Mouse (Mus musculus): ENCODE data around the gene Ncbp3. TPM values are rescaled to one million over a fixed set of nuclear protein-coding genes. Genes with fewer than 3 reads are reported as not detected.

Ncbp3 gene
- total and polyA plus RNA-seq, 2 experiments = 1.3 to 3.7 TPM

DNA sequence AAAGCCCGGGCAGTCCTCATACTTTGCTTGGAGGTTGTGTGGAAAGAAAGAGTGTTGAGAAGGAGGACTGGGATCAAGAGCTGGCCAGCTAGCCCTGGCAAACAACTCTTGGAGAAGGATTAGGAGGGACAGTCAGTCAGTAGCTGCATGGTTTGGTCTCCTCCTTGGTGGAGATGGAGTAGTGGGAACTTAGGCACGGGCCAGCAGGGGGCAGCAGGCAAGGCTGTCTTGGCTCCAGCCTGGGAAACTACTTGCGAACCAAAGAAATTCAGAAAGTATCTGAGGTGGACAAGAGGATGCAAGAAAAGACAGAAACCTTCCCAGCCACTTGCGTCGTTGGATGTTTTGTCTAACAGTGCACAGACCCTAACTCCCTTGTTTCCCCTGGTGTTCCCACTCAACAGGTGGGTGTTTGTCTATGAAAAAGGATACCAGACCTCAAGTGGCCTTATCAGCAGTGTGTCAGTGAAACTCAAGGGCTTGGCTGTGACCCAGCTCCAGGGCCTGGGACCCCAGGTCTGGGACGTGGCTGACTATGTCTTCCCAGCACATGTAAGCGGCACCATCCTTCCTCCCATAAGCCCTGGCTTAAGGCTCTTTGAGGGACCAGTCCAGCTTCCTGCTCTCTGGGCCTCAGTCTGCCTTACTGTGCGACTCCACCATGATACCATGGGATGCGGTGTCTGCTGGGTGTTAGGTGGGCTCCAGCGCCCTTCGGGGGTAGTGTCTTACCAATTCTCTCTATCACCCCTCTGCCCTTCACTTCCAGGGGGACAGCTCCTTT lies 39.7 kb upstream of the Ncbp3 start:
- no peak overlapping the region for H3K27ac ChIP-seq (replicated peaks; ENCODE audit: insufficient read depth, low read depth, low read length)
- H3K9ac ChIP-seq (ENCODE audit: low read depth, low read length) = no peak overlapping the region
- 53% methylated on average over 11 of the region's 11 CpGs for WGBS
- no peaks in the 10 kb centered on the region for H3K27me3 ChIP-seq (ENCODE audit: control insufficient read depth, insufficient read depth, low read length)
- DNase-seq (ENCODE audit: extremely low read depth, low read depth, low spot score) = no peak
- TF ChIP-seq POLR2A (IDR thresholded peaks at IDR 0.05; ENCODE audit: extremely low read depth, insufficient read depth, low read length) (no peak), CTCF (IDR thresholded peaks at IDR 0.05; ENCODE audit: low read depth, low read length) (peak; percentile 87)
- H3K79me2 ChIP-seq (ENCODE audit: control insufficient read depth, insufficient read depth, low read length) = no peaks in the 10 kb centered on the region
- H3K36me3 ChIP-seq (ENCODE audit: control insufficient read depth, insufficient read depth, low read length) = no peaks in the 10 kb centered on the region
- H3K4me1 ChIP-seq (ENCODE audit: control insufficient read depth, insufficient read depth, low read length) = no peaks in the 10 kb centered on the region
- no peak overlapping the region for H3K4me3 ChIP-seq (ENCODE audit: insufficient read depth, low read depth, low read length)

DNA sequence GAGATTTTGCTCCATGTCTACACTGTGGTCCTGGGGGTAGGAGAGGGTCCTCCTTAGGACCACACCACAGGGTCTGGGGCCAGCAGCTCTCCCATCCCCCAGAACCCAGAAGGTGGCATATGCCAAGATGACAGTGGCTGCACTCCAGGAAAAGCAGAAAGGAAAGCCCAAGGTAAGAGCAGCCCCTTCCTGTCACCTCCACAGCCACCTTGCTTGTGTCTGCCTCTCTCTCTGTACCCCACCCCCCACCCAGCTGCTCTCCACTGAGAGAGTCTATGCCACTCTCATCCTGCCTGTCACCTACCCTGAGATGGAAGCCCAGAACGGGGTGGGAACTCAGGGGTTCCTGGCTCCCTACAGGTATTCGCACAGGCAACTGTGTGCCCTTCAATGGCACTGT lies 38.8 kb upstream of the Ncbp3 start:
- H3K36me3 ChIP-seq (ENCODE audit: control insufficient read depth, insufficient read depth, low read length) = no peaks in the 10 kb centered on the region
- no peaks in the 10 kb centered on the region for H3K27me3 ChIP-seq (ENCODE audit: control insufficient read depth, insufficient read depth, low read length)
- no peaks in the 10 kb centered on the region for H3K4me1 ChIP-seq (ENCODE audit: control insufficient read depth, insufficient read depth, low read length)
- H3K79me2 ChIP-seq (ENCODE audit: control insufficient read depth, insufficient read depth, low read length) = no peaks in the 10 kb centered on the region
- no peak overlapping the region for H3K4me3 ChIP-seq (ENCODE audit: insufficient read depth, low read depth, low read length)
- WGBS = 66% methylated on average over 2 of the region's 2 CpGs
- DNase-seq (ENCODE audit: extremely low read depth, low read depth, low spot score) = no peak
- no peak overlapping the region for H3K9ac ChIP-seq (ENCODE audit: low read depth, low read length)
- no peak for TF ChIP-seq CTCF (IDR thresholded peaks at IDR 0.05; ENCODE audit: low read depth, low read length)
- no peak for TF ChIP-seq POLR2A (IDR thresholded peaks at IDR 0.05; ENCODE audit: extremely low read depth, insufficient read depth, low read length)
- H3K27ac ChIP-seq (replicated peaks; ENCODE audit: insufficient read depth, low read depth, low read length) = no peak overlapping the region

DNA sequence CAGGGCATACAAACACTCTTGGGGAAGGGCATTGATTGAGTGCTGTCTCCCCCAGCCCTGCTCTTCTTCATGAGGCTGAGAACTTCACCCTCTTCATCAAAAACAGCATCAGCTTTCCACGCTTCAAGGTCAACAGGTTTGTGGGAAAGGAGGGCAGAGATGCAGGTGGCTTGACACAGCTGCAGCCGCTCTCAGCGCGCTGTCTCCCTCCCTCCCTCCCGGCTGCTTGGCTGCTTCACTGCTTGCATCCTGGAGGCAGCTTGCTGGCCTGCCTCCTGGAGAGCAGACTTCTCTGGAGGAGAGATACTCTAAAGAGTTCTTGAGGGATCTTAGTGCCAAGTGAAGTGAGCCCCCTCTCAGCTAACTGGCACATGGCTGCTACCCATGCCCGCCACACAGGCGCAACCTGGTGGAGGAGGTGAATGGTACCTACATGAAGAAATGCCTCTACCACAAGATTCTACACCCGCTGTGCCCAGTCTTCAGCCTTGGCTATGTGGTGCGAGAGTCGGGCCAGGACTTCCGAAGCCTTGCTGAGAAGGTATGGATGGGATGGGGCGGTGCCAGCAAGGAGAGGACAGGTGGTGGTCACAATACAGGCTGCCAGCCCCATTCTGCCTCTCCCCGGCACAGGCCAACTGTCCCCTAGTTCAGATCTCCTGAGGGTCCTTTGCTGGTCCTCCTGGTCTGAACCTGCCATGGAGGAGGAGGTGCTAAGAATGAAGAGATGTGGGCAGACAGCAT lies 37.9 kb upstream of the Ncbp3 start:
- WGBS = 69% methylated on average over 13 of the region's 13 CpGs
- no peak overlapping the region for H3K9ac ChIP-seq (ENCODE audit: low read depth, low read length)

GRCm38 (mm10) chr11:73013981-73014380 lies 33.6 kb upstream of the Ncbp3 start:
- H3K4me1 ChIP-seq (ENCODE audit: control insufficient read depth, insufficient read depth, low read length) = no peaks in the 10 kb centered on the region
- no peaks in the 10 kb centered on the region for H3K79me2 ChIP-seq (ENCODE audit: control insufficient read depth, insufficient read depth, low read length)
- 55% methylated on average over 5 of the region's 5 CpGs for WGBS
- no peak overlapping the region for H3K4me3 ChIP-seq (ENCODE audit: insufficient read depth, low read depth, low read length)
- TF ChIP-seq POLR2A (IDR thresholded peaks at IDR 0.05; ENCODE audit: extremely low read depth, insufficient read depth, low read length) = no peak
- no peak for TF ChIP-seq CTCF (IDR thresholded peaks at IDR 0.05; ENCODE audit: low read depth, low read length)
- no peak overlapping the region for H3K27ac ChIP-seq (replicated peaks; ENCODE audit: insufficient read depth, low read depth, low read length)
- no peaks in the 10 kb centered on the region for H3K36me3 ChIP-seq (ENCODE audit: control insufficient read depth, insufficient read depth, low read length)
- no peak overlapping the region for H3K9ac ChIP-seq (ENCODE audit: low read depth, low read length)
- peak; percentile 24 for DNase-seq (ENCODE audit: extremely low read depth, low read depth, low spot score)
- no peaks in the 10 kb centered on the region for H3K27me3 ChIP-seq (ENCODE audit: control insufficient read depth, insufficient read depth, low read length)

More for the DNA sequence above, 37.9 kb upstream of the Ncbp3 start:
- no peak for DNase-seq (ENCODE audit: extremely low read depth, low read depth, low spot score)
- H3K79me2 ChIP-seq (ENCODE audit: control insufficient read depth, insufficient read depth, low read length) = no peaks in the 10 kb centered on the region
- no peaks in the 10 kb centered on the region for H3K4me1 ChIP-seq (ENCODE audit: control insufficient read depth, insufficient read depth, low read length)
- H3K27me3 ChIP-seq (ENCODE audit: control insufficient read depth, insufficient read depth, low read length) = no peaks in the 10 kb centered on the region
- H3K36me3 ChIP-seq (ENCODE audit: control insufficient read depth, insufficient read depth, low read length) = no peaks in the 10 kb centered on the region
- H3K4me3 ChIP-seq (ENCODE audit: insufficient read depth, low read depth, low read length) = no peak overlapping the region
- TF ChIP-seq CTCF (IDR thresholded peaks at IDR 0.05; ENCODE audit: low read depth, low read length) (no peak), POLR2A (IDR thresholded peaks at IDR 0.05; ENCODE audit: extremely low read depth, insufficient read depth, low read length) (no peak)
- no peak overlapping the region for H3K27ac ChIP-seq (replicated peaks; ENCODE audit: insufficient read depth, low read depth, low read length)

DNA sequence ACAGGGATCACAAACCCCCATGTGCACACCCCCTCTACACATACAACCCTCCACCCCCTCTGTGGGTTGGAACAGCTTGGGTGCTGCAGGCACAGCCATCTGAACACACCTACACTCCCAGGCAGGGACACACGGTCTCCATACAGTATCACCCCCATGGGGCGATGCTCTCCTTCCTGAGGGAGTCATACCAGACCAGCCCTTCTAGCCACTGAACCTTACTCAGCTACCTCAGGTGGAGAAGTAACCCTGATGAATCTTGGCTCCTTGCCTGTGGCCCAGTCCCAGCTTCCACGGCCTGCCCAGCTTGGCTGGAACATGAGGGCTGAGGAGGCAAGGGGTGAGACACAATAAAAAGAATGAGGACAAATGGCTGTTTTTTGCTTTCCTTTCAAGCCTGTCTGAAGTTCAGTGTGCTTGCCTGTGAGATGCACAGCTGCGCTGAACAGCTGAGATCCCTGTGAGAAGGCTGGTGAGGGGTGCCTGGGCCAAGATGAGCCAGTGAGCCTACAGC lies 32.7 kb upstream of the Ncbp3 start:
- H3K27ac ChIP-seq (replicated peaks; ENCODE audit: insufficient read depth, low read depth, low read length) = no peak overlapping the region
- H3K4me3 ChIP-seq (ENCODE audit: insufficient read depth, low read depth, low read length) = no peak overlapping the region
- peaks cover 6% of the 10 kb centered on the region for H3K27me3 ChIP-seq (ENCODE audit: control insufficient read depth, insufficient read depth, low read length)
- no peaks in the 10 kb centered on the region for H3K36me3 ChIP-seq (ENCODE audit: control insufficient read depth, insufficient read depth, low read length)
- WGBS = 79% methylated on average over 4 of the region's 4 CpGs
- no peak overlapping the region for H3K9ac ChIP-seq (ENCODE audit: low read depth, low read length)
- DNase-seq (ENCODE audit: extremely low read depth, low read depth, low spot score) = peak; percentile 10
- TF ChIP-seq CTCF (IDR thresholded peaks at IDR 0.05; ENCODE audit: low read depth, low read length) (no peak), POLR2A (IDR thresholded peaks at IDR 0.05; ENCODE audit: extremely low read depth, insufficient read depth, low read length) (no peak)
- H3K79me2 ChIP-seq (ENCODE audit: control insufficient read depth, insufficient read depth, low read length) = no peaks in the 10 kb centered on the region
- H3K4me1 ChIP-seq (ENCODE audit: control insufficient read depth, insufficient read depth, low read length) = 0 out of 2 replicates have a peak, but pooled peaks cover 5% of the 10 kb centered on the region
